Mouse (Mus musculus) CH12.LX (cell line): ENCODE measurements at regions not wholly inside any gene's neighbourhood (a gene's known extent, or its start where the extent isn't known, plus 50 kb on each side); places are given as distances from the start of the nearest gene placed in this dataset.

Source experiments
- DNase-seq: peaks from one replicate; pipeline ENCODE4 v3.0.0-alpha.2; 2013; ENCODE audit errors: extremely low read depth
- H3K27ac ChIP-seq: 2 replicates; pipeline ENCODE4 v1.5.1; 2012; ENCODE audit warnings: low read depth, mild to moderate bottlenecking, control low read depth, moderate library complexity; ENCODE audit not compliant: insufficient read depth
- H3K27me3 ChIP-seq: replicated peaks from 2 replicates; pipeline ENCODE3; 2012; ENCODE audit warnings: inconsistent platforms
- H3K36me3 ChIP-seq, 2 experiments: replicated peaks in 1 of 2; 2 replicates each; pipeline versions ENCODE3 to v1.6.1; 2012; ENCODE audit warnings: inconsistent platforms in 1 of 2, low read length in 1 of 2, mild to moderate bottlenecking in 1 of 2, mixed read lengths in 1 of 2, moderate library complexity in 1 of 2; ENCODE audit not compliant: control insufficient read depth in 1 of 2, insufficient read depth in 1 of 2
- H3K4me1 ChIP-seq, 2 experiments: 2 replicates each; pipeline ENCODE4 v1.6.1; 2012; ENCODE audit warnings: inconsistent platforms in 1 of 2, moderate library complexity in 1 of 2; ENCODE audit not compliant: insufficient read depth in 2 of 2, control insufficient read depth in 1 of 2
- H3K4me2 ChIP-seq: 2 replicates; pipeline ENCODE4 v1.6.1; 2012; ENCODE audit warnings: low read depth, mild to moderate bottlenecking, control low read depth; ENCODE audit not compliant: poor library complexity, insufficient read depth, severe bottlenecking
- H3K4me3 ChIP-seq, 3 experiments: fragments of 150-350 bp in 1 of 3; sonication (generic) in 1 of 3; replicated peaks in 1 of 3; 2 replicates each; pipeline versions ENCODE3 to v1.5.1; 2011 to 2012; ENCODE audit warnings: low read depth in 2 of 3, low read length in 2 of 3, mild to moderate bottlenecking in 2 of 3, moderate library complexity in 2 of 3, control low read depth in 1 of 3, improper control_type of control experiment in 1 of 3, inconsistent platforms in 1 of 3, mixed read lengths in 1 of 3; ENCODE audit not compliant: poor library complexity in 1 of 3
- H3K79me2 ChIP-seq: replicated peaks from 2 replicates; pipeline ENCODE4 v1.6.1; 2012; ENCODE audit warnings: mild to moderate bottlenecking, moderate library complexity; ENCODE audit not compliant: control insufficient read depth, poor library complexity, insufficient read depth, severe bottlenecking; ENCODE audit errors: extremely low read depth
- H3K9ac ChIP-seq: 2 replicates; pipeline ENCODE4 v1.6.1; 2012; ENCODE audit warnings: low read depth, mild to moderate bottlenecking, control low read depth, moderate library complexity; ENCODE audit not compliant: insufficient read depth
- H3K9me3 ChIP-seq: replicated peaks from 2 replicates; pipeline ENCODE3; 2012; ENCODE audit warnings: low read length, inconsistent platforms, mixed read lengths
- CTCF ChIP-seq, 2 experiments: IDR thresholded peaks in 1 of 2; conservative IDR thresholded peaks in 1 of 2; 2 replicates each; pipeline ENCODE4 v1.5.1; 2011 to 2012; ENCODE audit warnings: low read depth in 2 of 2, low read length in 2 of 2, improper control_type of control experiment in 1 of 2, inconsistent platforms in 1 of 2, mild to moderate bottlenecking in 1 of 2, moderate library complexity in 1 of 2
- ELF1 ChIP-seq: IDR thresholded peaks from 2 replicates; pipeline ENCODE4 v1.6.1; 2014; ENCODE audit warnings: low read depth, mild to moderate bottlenecking, inconsistent platforms, low read length, improper control_type of control experiment
- EP300 ChIP-seq: IDR thresholded peaks from 2 replicates; pipeline ENCODE4 v1.6.1; 2011; ENCODE audit warnings: low read length, improper control_type of control experiment
- GABPA ChIP-seq: IDR thresholded peaks from 2 replicates; pipeline ENCODE4 v1.6.1; 2012; ENCODE audit warnings: low read depth, low read length, improper control_type of control experiment, inconsistent platforms; ENCODE audit not compliant: insufficient replicate concordance
- MEF2A ChIP-seq: IDR thresholded peaks from 2 replicates; pipeline ENCODE4 v1.6.1; 2014; ENCODE audit warnings: low read depth, mild to moderate bottlenecking, inconsistent platforms, low read length, improper control_type of control experiment, borderline replicate concordance
- MXI1 ChIP-seq: IDR thresholded peaks from 2 replicates; pipeline ENCODE4 v1.6.1; 2011; ENCODE audit warnings: mild to moderate bottlenecking, low read depth, low read length, improper control_type of control experiment
- MYC ChIP-seq: IDR thresholded peaks from 2 replicates; pipeline ENCODE4 v1.6.1; 2011; ENCODE audit warnings: low read depth, mild to moderate bottlenecking, improper control_type of control experiment, low read length
- POLR2A ChIP-seq: IDR thresholded peaks from 2 replicates; pipeline ENCODE4 v1.6.1; 2011; ENCODE audit warnings: low read depth, mild to moderate bottlenecking, improper control_type of control experiment, low read length
- RCOR1 ChIP-seq: conservative IDR thresholded peaks from 2 replicates; pipeline ENCODE4 v1.6.1; 2012; ENCODE audit warnings: low read depth, mild to moderate bottlenecking, inconsistent platforms, low read length, improper control_type of control experiment
- UBTF ChIP-seq: IDR thresholded peaks from 2 replicates; pipeline ENCODE4 v1.6.1; 2012; ENCODE audit warnings: low read depth, mild to moderate bottlenecking, inconsistent platforms, low read length, improper control_type of control experiment, moderate library complexity
- USF2 ChIP-seq: conservative IDR thresholded peaks from 2 replicates; pipeline ENCODE4 v1.6.1; 2011; ENCODE audit warnings: low read depth, low read length, improper control_type of control experiment
- ZKSCAN1 ChIP-seq: IDR thresholded peaks from 2 replicates; pipeline ENCODE4 v1.6.1; 2012; ENCODE audit warnings: low read depth, inconsistent platforms, low read length, improper control_type of control experiment, borderline replicate concordance
- ZMIZ1 ChIP-seq: IDR thresholded peaks from 2 replicates; pipeline ENCODE4 v1.6.1; 2012; ENCODE audit warnings: low read depth, mild to moderate bottlenecking, inconsistent platforms, low read length, improper control_type of control experiment
- dilution Hi-C: fragments of 300-500 bp; cut with MboI; formaldehyde crosslinking; loops from 2 replicates; pipeline ENCODE4 v1.14.3; 2020; ENCODE audit warnings: low sequenced_read_pairs; ENCODE audit not compliant: extremely low pct_unique_long_range_greater_than_20kb, extremely low pct_ligation_motif_present
- in situ Hi-C: fragments of 300-500 bp; cut with MboI; formaldehyde crosslinking; loops from 3 replicates; pipeline ENCODE4 v1.14.3; 2019; ENCODE audit warnings: low sequenced_read_pairs, low pct_ligation_motif_present, low pct_unique_long_range_greater_than_20kb, mixed read lengths

- Histone ChIP-seq H3K27ac (no peak overlapping the region), H3K27me3 (no peaks in the 10 kb centered on the region), H3K4me1 (no peaks in the 10 kb centered on the region), H3K9me3 (no peaks in the 10 kb centered on the region), H3K9ac (no peak overlapping the region), H3K36me3 (no peaks in the 10 kb centered on the region), H3K4me3 (no peak overlapping the region), H3K79me2 (no peaks in the 10 kb centered on the region), H3K4me2 (no peak overlapping the region)
- no peak for DNase-seq
- TF ChIP-seq GABPA = no peak
- TF ChIP-seq EP300 = no peak
- no peak for TF ChIP-seq MXI1
- no peak for TF ChIP-seq MEF2A
- TF ChIP-seq ZMIZ1 = no peak
- TF ChIP-seq RCOR1 = no peak
- TF ChIP-seq USF2 = no peak
- in situ Hi-C loops (loop anchor here (25.0 kb wide), 1 partner anchor 250 kb away; no protein-coding TSS in a partner anchor), dilution Hi-C loops (no loop called here)
Measured at GRCm38 (mm10) chrX:99662566-99662965, 158.3 kb upstream of the Tmem28 start.

GRCm38 (mm10) chrX:99659496-99660140 lies 161.2 kb upstream of the Tmem28 start:
- Histone ChIP-seq H3K36me3 (no peaks in the 10 kb centered on the region), H3K27ac (no peak overlapping the region), H3K4me1 (no peaks in the 10 kb centered on the region), H3K9ac (no peak overlapping the region)
- TF ChIP-seq EP300 = no peak
- TF ChIP-seq CTCF (conservative IDR thresholded peaks at IDR 0.05 in 1 of 2, IDR thresholded peaks at IDR 0.05 in 1 of 2; ENCODE audit: low read depth in 2 of 2, low read length in 2 of 2) = no peak
- TF ChIP-seq ZKSCAN1 = no peak
- TF ChIP-seq ELF1 = no peak
- no peak for TF ChIP-seq POLR2A
- no peak for TF ChIP-seq MYC
- no peak for TF ChIP-seq UBTF
- TF ChIP-seq MEF2A = no peak
- TF ChIP-seq, all 38 proteins: peak for 0
- no peak for DNase-seq
- H3K4me3 ChIP-seq = no peak overlapping the region
- H3K9me3 ChIP-seq = no peaks in the 10 kb centered on the region
- no peaks in the 10 kb centered on the region for H3K79me2 ChIP-seq
- H3K27me3 ChIP-seq = no peaks in the 10 kb centered on the region
- in situ Hi-C loops (loop anchor here (25.0 kb wide), 1 partner anchor 247 kb away; no protein-coding TSS in a partner anchor), dilution Hi-C loops (no loop called here)
- no peak overlapping the region for H3K4me2 ChIP-seq
